Mouse (Mus musculus) megakaryocyte progenitor cell, adult 5-6 weeks (primary cell): ENCODE measurements around the gene Enpp4. TPM values are rescaled to one million over a fixed set of nuclear protein-coding genes. Genes with fewer than 3 reads are reported as not detected.
A peak's percentile ranks its signal among the peaks of the same experiment; 100 is the strongest.

Experiments used
- ATAC-seq: replicated peaks from 2 replicates; pipeline ENCODE4 v1.8.0; 2016; ENCODE audit warnings: mild to moderate bottlenecking, moderate TSS enrichment, inconsistent platforms; ENCODE audit not compliant: poor library complexity
- total RNA-seq, 2 experiments: library from RNA; stranded (forward) in 1 of 2; stranded (reverse) in 1 of 2; fragments of 157-497, 149-512 nt in 1 of 2; fragments of 200-1000 nt in 1 of 2; gene quantifications; 2 replicates each; pipeline versions ENCODE4 v1.2.3 to v1.2.4; 2015 to 2017

Gene Enpp4
- total RNA-seq (2015) (13.9 and 14.9 TPM in 2 replicates), total RNA-seq (2017) (10.8 and 13.5 TPM in 2 replicates)

DNA sequence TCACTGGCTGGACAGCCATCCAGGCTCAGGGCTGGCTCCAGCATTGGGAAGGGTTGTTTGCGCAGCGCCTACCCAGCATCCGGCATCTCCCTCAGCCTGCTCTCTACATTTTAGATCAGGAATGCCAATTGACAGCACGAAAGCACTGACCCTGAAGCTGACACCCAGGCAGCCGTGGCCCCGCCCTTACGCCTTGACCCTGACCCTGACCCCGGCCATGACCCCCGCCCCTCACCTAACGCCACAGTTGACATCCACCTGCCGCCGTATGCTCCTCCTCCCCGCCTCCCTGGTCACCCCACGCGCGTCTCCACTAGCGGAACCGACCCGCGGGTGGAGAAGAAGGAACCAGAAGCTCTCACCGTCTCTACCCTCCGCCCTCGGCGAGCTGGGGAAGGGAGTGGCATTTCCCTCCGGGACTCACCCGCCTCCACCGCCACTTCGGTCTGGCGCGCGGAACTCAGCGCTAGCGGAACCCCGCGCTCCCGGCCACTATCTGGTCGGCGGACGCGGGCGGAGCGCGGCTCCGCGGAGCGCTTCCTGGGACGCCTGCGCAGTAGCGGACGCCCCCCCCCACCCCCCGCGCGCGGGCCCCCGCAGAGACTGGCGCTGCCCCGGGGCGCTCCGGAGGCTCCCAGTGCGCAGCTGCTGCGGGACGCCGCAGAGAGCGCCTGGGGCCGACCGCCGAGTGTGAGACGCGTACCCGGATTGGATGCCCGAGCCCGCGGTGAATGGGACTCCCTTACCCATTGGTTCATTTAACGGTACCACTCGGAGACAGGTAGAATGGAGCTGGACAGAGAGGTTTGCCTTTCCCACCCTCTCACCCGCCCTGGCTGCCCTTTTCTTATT is at the start of gene Enpp4:
TSS of gene Enpp4 (minus strand) at position 523 of the 852 bp plus-strand sequence.
- ATAC-seq = peak; percentile 91

DNA sequence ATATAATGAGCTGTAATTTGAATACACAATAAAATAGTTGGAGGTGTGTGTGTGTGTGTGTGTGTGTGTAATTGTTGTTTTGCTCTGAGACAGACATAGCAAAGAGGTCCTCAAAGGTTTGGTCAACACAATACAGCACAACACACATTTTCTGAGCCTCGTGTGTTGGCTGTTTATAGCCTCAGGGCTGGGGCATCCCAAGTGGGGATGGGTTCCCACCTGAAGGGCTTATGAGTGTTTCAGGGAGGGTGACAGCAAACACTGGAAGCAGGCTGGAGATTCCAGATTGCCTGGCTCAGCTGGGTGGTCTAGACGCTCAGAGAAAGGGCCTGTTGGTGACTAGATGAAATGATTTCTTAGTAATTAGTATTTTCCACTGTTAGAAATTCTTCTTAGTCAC is 49.6 kb upstream of the Enpp4 start:
- no peak for ATAC-seq

GRCm38 (mm10) chr17:44153871-44154270 is 48.3 kb upstream of the Enpp4 start:
- no peak for ATAC-seq

DNA sequence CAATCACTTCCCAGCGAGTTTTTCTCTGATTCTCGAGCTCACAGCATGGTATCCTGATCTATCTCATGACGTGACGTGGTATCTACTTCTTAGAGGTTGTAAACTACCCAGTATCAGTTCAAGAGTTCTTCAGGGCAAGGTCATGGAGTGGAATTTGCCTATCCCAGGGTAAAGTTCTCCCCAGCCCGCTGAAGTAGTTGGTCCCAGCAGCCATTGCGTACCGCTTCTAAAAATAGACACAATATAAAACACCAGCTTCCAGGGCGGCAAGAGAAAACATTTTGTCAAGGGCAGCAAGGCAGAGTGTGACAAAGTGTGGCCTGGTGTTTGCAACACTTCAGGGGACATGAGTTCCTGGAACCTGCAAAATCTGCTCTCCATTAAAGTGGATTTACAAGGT is 46.3 kb upstream of the Enpp4 start:
- no peak for ATAC-seq

DNA sequence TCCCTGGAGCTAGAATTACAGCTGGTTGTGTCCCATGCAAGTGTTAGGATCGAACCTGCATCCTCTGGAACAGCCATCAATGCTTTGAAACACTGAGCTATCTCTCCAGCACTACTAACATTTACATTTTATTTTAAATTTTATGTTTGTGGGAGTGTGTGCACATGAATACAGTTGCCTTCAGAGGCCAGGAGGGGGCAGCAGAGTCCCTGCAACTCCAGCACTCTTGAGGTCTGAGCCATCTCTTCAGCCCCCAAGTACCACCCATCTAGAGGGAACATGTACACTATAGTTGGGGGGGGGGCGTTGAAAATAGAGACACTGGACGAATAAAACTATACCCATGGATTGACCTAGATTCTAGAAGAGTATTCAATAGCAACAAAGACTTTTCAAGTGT is 45.5 kb upstream of the Enpp4 start:
- ATAC-seq = peak; percentile 83

DNA sequence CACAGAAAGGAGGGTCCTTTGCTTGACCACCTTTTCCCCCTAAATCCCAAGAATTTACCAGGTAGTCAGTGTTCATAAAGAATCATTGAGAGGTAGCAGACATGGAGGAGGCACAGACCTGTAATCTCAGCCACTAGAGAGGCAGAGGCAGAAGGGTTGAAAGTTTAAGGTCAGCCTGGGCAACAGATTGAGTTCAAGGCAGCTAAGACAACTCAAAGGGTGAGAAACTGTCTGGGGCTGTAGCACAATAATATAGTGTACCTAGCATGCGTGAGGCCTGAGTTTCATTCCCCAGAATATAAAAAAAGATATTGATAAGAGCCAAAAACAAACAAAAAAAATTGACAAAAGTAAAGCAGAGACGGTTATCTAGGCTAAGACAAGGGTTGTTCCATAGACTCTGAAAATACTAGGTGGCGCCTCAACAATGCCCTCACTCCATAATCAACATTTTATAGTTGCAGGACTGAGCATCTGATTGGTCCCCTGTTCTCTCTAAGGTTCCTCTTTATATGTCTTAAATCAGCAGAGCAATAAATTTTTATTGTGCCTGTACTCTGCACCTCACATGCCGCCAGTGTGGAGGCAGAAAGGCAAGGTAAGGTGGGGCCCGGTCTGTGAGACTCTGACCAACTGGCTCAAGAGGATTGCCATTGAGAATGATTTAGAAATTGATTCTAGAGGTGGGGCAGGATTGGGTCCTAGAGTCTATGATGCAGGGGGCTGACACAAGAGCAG is 42.7 kb upstream of the Enpp4 start:
- ATAC-seq = no peak

- ATAC-seq = no peak
These were observed 40.2 kb upstream of the Enpp4 start for GRCm38 (mm10) chr17:44145806-44146205.

- peak; percentile 48 for ATAC-seq
These were observed 31.4 kb upstream of the Enpp4 start for GRCm38 (mm10) chr17:44136863-44137640.

- no peak for ATAC-seq
These were observed 30.4 kb upstream of the Enpp4 start for GRCm38 (mm10) chr17:44136018-44136417.

DNA sequence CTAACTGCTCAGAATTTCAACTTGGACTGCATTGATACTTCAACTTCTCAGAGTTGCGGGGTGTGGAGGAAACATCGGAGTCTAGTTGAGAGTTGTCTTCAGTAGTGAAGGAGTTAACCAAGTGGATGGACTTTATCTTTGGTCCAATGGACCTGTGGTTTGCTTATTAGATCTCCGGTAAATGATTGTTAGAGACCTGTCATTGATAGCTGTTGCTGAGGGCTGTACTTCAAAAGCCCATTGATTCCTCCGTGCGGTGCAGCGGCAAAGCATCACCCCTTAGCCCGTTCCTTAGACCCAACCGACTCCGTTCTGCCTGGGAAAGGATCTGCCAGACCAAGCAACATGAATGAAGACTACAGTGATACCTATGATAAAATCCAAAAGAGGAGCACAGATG is 28.9 kb upstream of the Enpp4 start:
- ATAC-seq = no peak

GRCm38 (mm10) chr17:44134106-44134505 is 28.5 kb upstream of the Enpp4 start:
- ATAC-seq = peak; percentile 43; the same call in 1 of the 2 replicates

DNA sequence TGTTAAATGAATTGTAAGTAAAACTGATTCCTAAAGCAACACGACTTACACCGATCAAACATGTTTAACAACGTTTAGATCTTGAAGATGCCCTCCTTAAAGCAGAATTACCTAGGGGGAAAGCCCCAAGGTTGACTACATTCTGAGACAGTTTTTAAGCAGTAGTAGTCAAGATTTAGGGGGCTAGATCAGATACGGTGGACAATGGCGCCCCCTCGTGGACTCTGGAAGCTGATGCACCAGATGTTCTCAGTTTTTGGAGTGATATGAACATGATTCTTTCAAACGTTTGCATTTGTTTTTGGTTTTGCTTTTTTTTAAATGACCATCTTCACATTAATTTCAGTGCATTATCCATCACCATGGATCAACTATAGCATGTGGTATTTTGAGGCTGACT is 24.8 kb upstream of the Enpp4 start:
- ATAC-seq = peak; percentile 89

GRCm38 (mm10) chr17:44129092-44129750 is 23.6 kb upstream of the Enpp4 start:
- ATAC-seq = peak; percentile 40

DNA sequence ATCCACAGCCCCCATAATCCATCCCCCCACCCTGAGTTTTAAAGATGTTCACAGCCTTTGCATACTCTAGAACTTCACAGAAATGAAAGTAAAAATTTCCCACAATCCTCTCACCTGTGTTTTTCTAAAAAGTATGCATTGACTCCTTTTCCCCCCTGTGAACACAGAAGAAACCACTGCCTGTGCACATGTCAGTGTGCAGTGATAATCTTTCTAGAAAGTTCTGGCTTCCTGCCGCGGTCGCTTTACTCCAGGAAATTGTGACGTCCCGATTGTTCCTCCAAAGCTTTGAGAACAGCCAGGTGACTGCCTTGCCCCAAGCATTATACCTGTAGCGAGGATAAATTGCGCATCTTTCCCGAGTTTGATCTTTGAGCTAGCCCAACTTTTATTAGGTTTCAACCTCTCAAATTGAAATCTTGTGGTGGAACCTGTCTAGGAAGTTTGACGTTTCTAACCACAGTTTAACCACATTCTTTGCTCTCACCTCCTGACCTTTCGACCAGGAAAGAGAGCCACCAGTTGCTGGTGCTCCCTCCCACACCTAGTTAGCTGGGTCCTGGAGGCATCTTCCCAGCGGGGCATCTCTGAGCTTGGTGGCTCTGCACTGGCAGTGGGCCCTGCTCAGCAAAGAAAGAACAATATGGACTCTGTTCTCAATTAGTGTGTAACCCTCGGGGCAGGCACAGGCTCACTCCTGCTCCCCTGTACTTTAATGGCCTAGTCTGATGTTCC is 15.9 kb upstream of the Enpp4 start:
- peak; percentile 14; the same call in 1 of the 2 replicates for ATAC-seq

DNA sequence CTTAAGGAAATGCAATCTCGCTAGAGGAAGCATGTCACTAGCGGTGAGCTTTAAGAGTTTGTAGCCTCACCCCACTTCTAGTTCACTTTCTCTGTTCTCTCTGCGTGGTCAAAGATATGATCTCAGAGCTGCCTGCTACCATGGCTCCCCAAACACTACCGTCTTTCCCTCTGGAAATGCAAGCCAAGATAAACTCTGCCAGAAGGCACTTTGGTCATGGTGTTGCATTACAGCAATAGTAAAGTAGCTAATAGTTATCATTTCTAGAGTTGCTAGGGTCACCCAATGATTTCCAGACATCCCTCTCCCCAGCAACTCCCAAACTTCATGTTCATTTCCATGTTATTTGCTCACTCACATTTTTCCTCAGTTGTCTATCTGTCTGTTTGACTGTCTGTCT is 12.6 kb upstream of the Enpp4 start:
- ATAC-seq = no peak

- ATAC-seq = peak; percentile 54
These were observed 12.1 kb upstream of the Enpp4 start for GRCm38 (mm10) chr17:44117721-44118120.

- peak; percentile 56 for ATAC-seq
These were observed 11.0 kb upstream of the Enpp4 start for GRCm38 (mm10) chr17:44116584-44116983.

DNA sequence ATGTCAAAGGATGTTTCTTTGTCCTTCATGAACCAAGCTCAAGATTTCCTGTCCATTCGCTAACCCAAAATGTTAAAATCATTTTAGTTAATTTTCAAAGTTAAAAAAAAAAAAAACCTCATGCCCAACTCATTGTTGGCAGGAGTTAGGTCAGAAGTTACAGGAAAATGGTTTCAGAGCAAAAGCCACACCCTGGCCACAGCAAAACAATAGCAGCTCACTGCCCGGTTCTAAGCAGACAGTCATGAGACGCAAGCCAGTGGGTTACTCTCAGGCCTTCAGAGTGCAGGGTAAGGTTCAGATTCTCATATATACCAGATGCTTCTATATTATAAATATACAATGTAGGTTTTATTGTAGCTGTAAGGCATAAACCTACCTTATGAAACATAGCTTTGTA is 2.7 kb upstream of the Enpp4 start:
- ATAC-seq = no peak

GRCm38 (mm10) chr17:44101961-44102360 is 3.6 kb downstream of the Enpp4 start:
- ATAC-seq = no peak

DNA sequence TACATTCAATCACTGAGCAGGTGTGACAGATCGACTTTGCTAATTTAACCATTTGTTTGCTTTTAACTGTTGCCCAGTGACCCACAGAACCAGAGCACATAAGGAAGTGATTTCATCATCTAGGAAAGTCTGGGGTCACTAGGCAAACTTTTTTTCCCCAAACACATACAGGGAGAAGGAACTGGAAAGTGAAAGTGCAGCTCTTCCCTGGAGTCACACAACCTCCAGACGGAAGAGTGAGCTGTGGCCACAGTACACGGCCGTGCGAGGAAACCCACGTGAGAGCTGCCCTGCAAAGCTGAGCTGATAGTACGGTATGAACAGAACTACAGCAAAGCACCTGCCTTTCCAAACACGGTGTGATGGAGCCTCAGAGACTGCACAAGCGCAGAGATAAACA is 4.7 kb downstream of the Enpp4 start:
- ATAC-seq = peak; percentile 29
